Mouse (Mus musculus) liver, embryonic 14.5 days (tissue): Measurements from ENCODE around the gene Alkbh7. TPM values are rescaled to one million over a fixed set of nuclear protein-coding genes. Genes with fewer than 3 reads are reported as not detected.

Experiments used
- ATAC-seq: fragments of 200-750 bp; cut with Nextera tagmentation; 2 replicates; pipeline ENCODE4 v1.8.0; 2017; ENCODE audit warnings: moderate number of reproducible peaks, mild to moderate bottlenecking, moderate library complexity; ENCODE audit not compliant: insufficient read depth
- DNase-seq, 3 experiments: peaks; one replicate each; pipeline ENCODE4 v3.0.0-alpha.2; 2012 to 2013; ENCODE audit warnings: low read depth in 3 of 3, low spot score in 3 of 3
- H3K27ac ChIP-seq: fragments of 300-500 bp; sonication (generic); 2 replicates; pipeline ENCODE4 v1.5.1; 2014; ENCODE audit warnings: moderate library complexity, mild to moderate bottlenecking, control low read depth, inconsistent platforms
- H3K27me3 ChIP-seq: fragments of 300-500 bp; sonication (generic); 2 replicates; pipeline ENCODE4 v1.6.1; 2014; ENCODE audit warnings: mild to moderate bottlenecking, low read length, moderate library complexity; ENCODE audit not compliant: control insufficient read depth, insufficient read depth
- H3K36me3 ChIP-seq: fragments of 300-500 bp; sonication (generic); replicated peaks from 2 replicates; pipeline ENCODE4 v1.6.1; 2014; ENCODE audit warnings: low read depth; ENCODE audit not compliant: control insufficient read depth, insufficient read depth
- H3K4me1 ChIP-seq, 2 experiments: fragments of 200-500 bp in 1 of 2; fragments of 300-500 bp in 1 of 2; sonication (generic) in 1 of 2; replicated peaks; 2 replicates each; pipeline ENCODE4 v1.6.1; 2012 to 2014; ENCODE audit warnings: antibody characterized with exemption in 1 of 2, inconsistent platforms in 1 of 2, low read length in 1 of 2; ENCODE audit not compliant: control insufficient read depth in 2 of 2, insufficient read depth in 2 of 2
- H3K4me2 ChIP-seq: fragments of 300-500 bp; sonication (generic); 2 replicates; pipeline ENCODE4 v1.6.1; 2014; ENCODE audit warnings: low read depth, mild to moderate bottlenecking, control low read depth, moderate library complexity
- H3K4me3 ChIP-seq, 2 experiments: fragments of 200-500 bp in 1 of 2; fragments of 300-500 bp in 1 of 2; sonication (generic) in 1 of 2; 2 replicates each; pipeline ENCODE4 v1.5.1; 2012 to 2014; ENCODE audit warnings: low read depth in 2 of 2, low read length in 2 of 2, mild to moderate bottlenecking in 2 of 2, control low read depth in 1 of 2, inconsistent platforms in 1 of 2, moderate library complexity in 1 of 2; ENCODE audit not compliant: insufficient read depth in 1 of 2
- H3K9ac ChIP-seq: fragments of 300-500 bp; sonication (generic); replicated peaks from 2 replicates; pipeline ENCODE4 v1.6.1; 2014; ENCODE audit warnings: mild to moderate bottlenecking, control low read depth, moderate library complexity
- H3K9me3 ChIP-seq: fragments of 300-500 bp; sonication (generic); 2 replicates; pipeline ENCODE4 v1.6.1; 2016; ENCODE audit warnings: low read length, mixed read lengths; ENCODE audit not compliant: control insufficient read depth
- CTCF ChIP-seq: IDR thresholded peaks from 2 replicates; pipeline ENCODE4 v1.5.1; 2016; ENCODE audit warnings: antibody characterized with exemption, low read depth, control low read depth
- EP300 ChIP-seq: IDR thresholded peaks from 2 replicates; pipeline ENCODE4 v1.6.1; 2016; ENCODE audit warnings: antibody characterized with exemption, low read depth
- WGBS: fragments of 180-500 bp; shearing (Covaris S2); extraction: QIAGEN DNeasy Blood & Tissue Kit; methylation state at CpG from one replicate; pipeline ENCODE4 v1.1.7; 2014; ENCODE audit not compliant: insufficient replicate concordance; 5-methylcytosine and 5-hydroxymethylcytosine counted together
- polyA plus RNA-seq, 2 experiments: library from polyadenylated mRNA; depleted of rRNA in 1 of 2; stranded (reverse) in 1 of 2; unstranded in 1 of 2; fragments of >200 nt; fragmentation: Nextera tagmentation in 1 of 2; extraction: Ambion mirVana in 1 of 2; gene quantifications; 2 replicates each; pipeline versions ENCODE4 v1.2.1 to v1.2.3; 2012 to 2014

Gene Alkbh7
- polyA plus RNA-seq, 2 experiments: 12.1 to 15.4 TPM

GRCm38 (mm10) chr17:56979524-56979923, 17.6 kb upstream of the Alkbh7 start:
- WGBS: 27% methylated on average over 8 of the region's 8 CpGs
- Histone ChIP-seq H3K9ac (no peak overlapping the region), H3K36me3 (no peaks in the 10 kb centered on the region), H3K9me3 (no peaks in the 10 kb centered on the region), H3K4me3 (no peak overlapping the region), H3K27ac (no peak overlapping the region), H3K27me3 (no peaks in the 10 kb centered on the region), H3K4me1 (peaks cover 0 to under 1% of the 10 kb centered on the region in 2 experiments; a peak in 2 of 4 replicates), H3K4me2 (no peak overlapping the region)
- TF ChIP-seq CTCF (no peak), EP300 (no peak)
- DNase-seq (no peak), ATAC-seq (no peak)

GRCm38 (mm10) chr17:56981049-56981448, 16.1 kb upstream of the Alkbh7 start:
- H3K27me3 ChIP-seq: no peaks in the 10 kb centered on the region
- WGBS: 54% methylated on average over 7 of the region's 7 CpGs
- ATAC-seq (no peak), DNase-seq (no peak)
- H3K4me2 ChIP-seq: no peak overlapping the region
- H3K27ac ChIP-seq: no peak overlapping the region
- no peak for TF ChIP-seq EP300
- no peak for TF ChIP-seq CTCF
- H3K4me3 ChIP-seq: no peak overlapping the region
- no peaks in the 10 kb centered on the region for H3K4me1 ChIP-seq
- no peaks in the 10 kb centered on the region for H3K9me3 ChIP-seq
- H3K36me3 ChIP-seq: no peaks in the 10 kb centered on the region
- H3K9ac ChIP-seq: no peak overlapping the region

- Histone ChIP-seq H3K9ac (no peak within 1 kb of the TSS), H3K9me3 (no peaks in the 10 kb centered on the region), H3K27me3 (no peaks in the 10 kb centered on the region), H3K36me3 (no peaks in the 10 kb centered on the region), H3K27ac (no peak within 1 kb of the TSS), H3K4me3 (no peak within 1 kb of the TSS), H3K4me1 (no peaks in the 10 kb centered on the region), H3K4me2 (no peak within 1 kb of the TSS)
- DNase-seq (no peak), ATAC-seq (no peak)
- 68% methylated on average over 5 of the region's 5 CpGs for WGBS
- TF ChIP-seq EP300 (no peak), CTCF (no peak)
Measured at GRCm38 (mm10) chr17:56982013-56982412, 15.1 kb upstream of the Alkbh7 start, which contains the start of gene Acer1. Acer1 (minus strand) TSS chr17:56982126.

- 56% methylated on average over 9 of the region's 9 CpGs for WGBS
- TF ChIP-seq CTCF (no peak), EP300 (no peak)
- ATAC-seq (no peak), DNase-seq (no peak)
- Histone ChIP-seq H3K4me1 (0 out of 4 replicates have a peak, but pooled peaks cover 0 to 2% of the 10 kb centered on the region in 2 experiments), H3K27me3 (no peaks in the 10 kb centered on the region), H3K4me3 (no peak overlapping the region), H3K9ac (no peak overlapping the region), H3K4me2 (no peak overlapping the region), H3K36me3 (no peaks in the 10 kb centered on the region), H3K27ac (no peak overlapping the region), H3K9me3 (no peaks in the 10 kb centered on the region)
Measured at GRCm38 (mm10) chr17:56984886-56985285, 12.3 kb upstream of the Alkbh7 start.

- WGBS: 46% methylated on average over 3 of the region's 3 CpGs
- no peak for ATAC-seq
- Histone ChIP-seq H3K4me2 (no peak overlapping the region), H3K4me3 (no peak overlapping the region), H3K9ac (no peak overlapping the region), H3K27ac (no peak overlapping the region), H3K4me1 (0 out of 4 replicates have a peak, but pooled peaks cover 0 to 2% of the 10 kb centered on the region in 2 experiments), H3K36me3 (no peaks in the 10 kb centered on the region), H3K9me3 (no peaks in the 10 kb centered on the region), H3K27me3 (no peaks in the 10 kb centered on the region)
- DNase-seq: no peak
- TF ChIP-seq CTCF: no peak
Measured at GRCm38 (mm10) chr17:56985656-56986055, 11.5 kb upstream of the Alkbh7 start.
